Mouse (Mus musculus) MEL (cell line): ENCODE measurements around the gene Pcdh19. TPM values are rescaled to one million over a fixed set of nuclear protein-coding genes. Genes with fewer than 3 reads are reported as not detected.

Experiments
- DNase-seq: peaks from one replicate; pipeline ENCODE4 v3.0.0; 2011; ENCODE audit warnings: low read depth, low spot score
- H3K27ac ChIP-seq: 2 replicates; pipeline ENCODE4 v1.5.1; 2012; ENCODE audit warnings: low read depth, mild to moderate bottlenecking, control low read depth, low read length, moderate library complexity; ENCODE audit not compliant: control insufficient read depth
- H3K27me3 ChIP-seq, 2 experiments: fragments of 150-350 bp in 1 of 2; sonication (generic) in 1 of 2; 2 replicates each; pipeline ENCODE4 v1.6.1; 2012; ENCODE audit warnings: low read length in 2 of 2, mild to moderate bottlenecking in 2 of 2, improper control_type of control experiment in 1 of 2, moderate library complexity in 1 of 2; ENCODE audit not compliant: insufficient read depth in 2 of 2, control insufficient read depth in 1 of 2
- H3K36me3 ChIP-seq, 2 experiments: 2 replicates each; pipeline ENCODE4 v1.6.1; 2012 to 2014; ENCODE audit warnings: low read length in 2 of 2, improper control_type of control experiment in 1 of 2, inconsistent platforms in 1 of 2, mild to moderate bottlenecking in 1 of 2; ENCODE audit not compliant: insufficient read depth in 2 of 2, control insufficient read depth in 1 of 2
- H3K4me1 ChIP-seq, 2 experiments: fragments of 150-350 bp in 1 of 2; sonication (generic) in 1 of 2; 2 replicates each; pipeline ENCODE4 v1.6.1; 2012; ENCODE audit warnings: low read length in 2 of 2, improper control_type of control experiment in 1 of 2, mild to moderate bottlenecking in 1 of 2; ENCODE audit not compliant: insufficient read depth in 2 of 2, control insufficient read depth in 1 of 2
- H3K4me3 ChIP-seq, 2 experiments: fragments of 150-350 bp in 1 of 2; sonication (generic) in 1 of 2; 2 replicates each; pipeline ENCODE4 v1.5.1; 2012; ENCODE audit warnings: low read depth in 2 of 2, low read length in 2 of 2, mild to moderate bottlenecking in 2 of 2, moderate library complexity in 2 of 2, control low read depth in 1 of 2, improper control_type of control experiment in 1 of 2; ENCODE audit not compliant: control insufficient read depth in 1 of 2, insufficient read depth in 1 of 2
- H3K79me2 ChIP-seq: 2 replicates; pipeline ENCODE4 v1.6.1; 2012; ENCODE audit warnings: mild to moderate bottlenecking, low read length, moderate library complexity; ENCODE audit not compliant: control insufficient read depth, poor library complexity, insufficient read depth
- H3K9ac ChIP-seq: 2 replicates; pipeline ENCODE4 v1.6.1; 2012; ENCODE audit warnings: low read depth, mild to moderate bottlenecking, control low read depth, low read length, moderate library complexity; ENCODE audit not compliant: control insufficient read depth, poor library complexity, severe bottlenecking
- H3K9me3 ChIP-seq: fragments of 150-350 bp; sonication (generic); replicated peaks from 2 replicates; pipeline ENCODE4 v1.6.1; 2012; ENCODE audit warnings: mild to moderate bottlenecking, low read length, improper control_type of control experiment, moderate library complexity; ENCODE audit not compliant: insufficient read depth
- BHLHE40 ChIP-seq: IDR thresholded peaks from 2 replicates; pipeline ENCODE4 v1.6.1; 2012; ENCODE audit warnings: low read depth, mild to moderate bottlenecking, inconsistent platforms, low read length, improper control_type of control experiment, borderline replicate concordance
- CHD1 ChIP-seq: IDR thresholded peaks from 2 replicates; pipeline ENCODE4 v1.6.1; 2012; ENCODE audit warnings: low read depth, mild to moderate bottlenecking, inconsistent platforms, low read length, improper control_type of control experiment
- CTCF ChIP-seq, 3 experiments: IDR thresholded peaks in 2 of 3; conservative IDR thresholded peaks in 1 of 3; 2 replicates each; pipeline ENCODE4 v1.5.1; 2011 to 2012; ENCODE audit warnings: low read length in 3 of 3, low read depth in 2 of 3, mild to moderate bottlenecking in 2 of 3, improper control_type of control experiment in 1 of 3, inconsistent platforms in 1 of 3, mixed read lengths in 1 of 3, moderate library complexity in 1 of 3; ENCODE audit not compliant: control insufficient read depth in 1 of 3, insufficient read depth in 1 of 3, poor library complexity in 1 of 3, severe bottlenecking in 1 of 3
- ELF1 ChIP-seq: IDR thresholded peaks from 2 replicates; pipeline ENCODE4 v1.6.1; 2014; ENCODE audit warnings: low read depth, mild to moderate bottlenecking, inconsistent platforms, low read length, improper control_type of control experiment, moderate library complexity
- EP300 ChIP-seq, 2 experiments: IDR thresholded peaks; 2 replicates each; pipeline ENCODE4 v1.6.1; 2011; ENCODE audit warnings: improper control_type of control experiment in 2 of 2, low read length in 2 of 2, low read depth in 1 of 2, mild to moderate bottlenecking in 1 of 2
- GATA1 ChIP-seq: IDR thresholded peaks from 2 replicates; pipeline ENCODE4 v1.6.1; 2011; ENCODE audit warnings: low read depth, low read length, improper control_type of control experiment
- HCFC1 ChIP-seq: IDR thresholded peaks from 2 replicates; pipeline ENCODE4 v1.6.1; 2012; ENCODE audit warnings: low read depth, mild to moderate bottlenecking, inconsistent platforms, low read length, improper control_type of control experiment, moderate library complexity
- JUND ChIP-seq: IDR thresholded peaks from 2 replicates; pipeline ENCODE4 v1.6.1; 2011; ENCODE audit warnings: low read depth, mild to moderate bottlenecking, improper control_type of control experiment, low read length
- KAT2A ChIP-seq: conservative IDR thresholded peaks from 2 replicates; pipeline ENCODE4 v1.6.1; 2012; ENCODE audit warnings: low read depth, low read length, improper control_type of control experiment, inconsistent platforms
- MAFK ChIP-seq: IDR thresholded peaks from 2 replicates; pipeline ENCODE4 v1.6.1; 2011; ENCODE audit warnings: low read depth, mild to moderate bottlenecking, low read length, improper control_type of control experiment, borderline replicate concordance
- MAX ChIP-seq: IDR thresholded peaks from 2 replicates; pipeline ENCODE4 v1.6.1; 2011; ENCODE audit warnings: low read length, improper control_type of control experiment
- MEF2A ChIP-seq: IDR thresholded peaks from 2 replicates; pipeline ENCODE4 v1.6.1; 2014; ENCODE audit warnings: low read depth, mild to moderate bottlenecking, inconsistent platforms, low read length, improper control_type of control experiment; ENCODE audit not compliant: poor library complexity, insufficient replicate concordance, severe bottlenecking; ENCODE audit errors: extremely low read depth
- MYC ChIP-seq: IDR thresholded peaks from 2 replicates; pipeline ENCODE4 v1.6.1; 2011; ENCODE audit warnings: low read depth, mild to moderate bottlenecking, low read length, improper control_type of control experiment, moderate library complexity
- POLR2AphosphoS2 ChIP-seq: IDR thresholded peaks from 2 replicates; pipeline ENCODE4 v1.6.1; 2011; ENCODE audit warnings: low read length, improper control_type of control experiment
- RAD21 ChIP-seq: IDR thresholded peaks from 2 replicates; pipeline ENCODE4 v1.6.1; 2011; ENCODE audit warnings: mild to moderate bottlenecking, low read depth, low read length, improper control_type of control experiment
- RCOR1 ChIP-seq: IDR thresholded peaks from 2 replicates; pipeline ENCODE4 v1.6.1; 2012; ENCODE audit warnings: low read depth, mild to moderate bottlenecking, inconsistent platforms, low read length, improper control_type of control experiment
- SIN3A ChIP-seq: IDR thresholded peaks from 2 replicates; pipeline ENCODE4 v1.6.1; 2012; ENCODE audit warnings: low read length, improper control_type of control experiment, inconsistent platforms
- TBP ChIP-seq: IDR thresholded peaks from 2 replicates; pipeline ENCODE4 v1.8.0; 2011; ENCODE audit warnings: low read depth, low read length, improper control_type of control experiment
- TCF12 ChIP-seq: IDR thresholded peaks from 2 replicates; pipeline ENCODE4 v1.6.1; 2014; ENCODE audit warnings: low read depth, mild to moderate bottlenecking, inconsistent platforms, low read length, improper control_type of control experiment, moderate library complexity
- USF1 ChIP-seq: IDR thresholded peaks from 2 replicates; pipeline ENCODE4 v1.6.1; 2014; ENCODE audit warnings: low read depth, mild to moderate bottlenecking, inconsistent platforms, low read length, improper control_type of control experiment, moderate library complexity
- ZNF384 ChIP-seq: IDR thresholded peaks from 2 replicates; pipeline ENCODE4 v1.6.1; 2012; ENCODE audit warnings: low read depth, mild to moderate bottlenecking, inconsistent platforms, low read length, improper control_type of control experiment
- polyA plus RNA-seq, 2 experiments: library from polyadenylated mRNA; stranded (reverse) in 1 of 2; unstranded in 1 of 2; fragments of >175 nt in 1 of 2; fragments of >200 nt in 1 of 2; gene quantifications; 2 replicates each; pipeline versions ENCODE4 v1.2.1 to v1.2.4; 2012; ENCODE audit warnings: low replicate concordance in 2 of 2, low read depth in 1 of 2; ENCODE audit not compliant: insufficient read length in 2 of 2, insufficient read depth in 1 of 2, missing spikeins in 1 of 2
- total RNA-seq: library from RNA; depleted of rRNA; stranded (reverse); fragments of 300-350 nt; gene quantifications from 2 replicates; pipeline ENCODE4 v1.2.3, GENCODE M21; 2012

Gene Pcdh19
- total and polyA plus RNA-seq, 3 experiments: 0.04 TPM; not detected in 2

GRCm38 (mm10) chrX:133693037-133693760 is 4.4 kb upstream of the Pcdh19 start:
- peak; percentile 28 for DNase-seq
- no peaks in the 10 kb centered on the region; the same call in 1 of the 2 replicates for H3K79me2 ChIP-seq
- no peak overlapping the region for H3K9ac ChIP-seq
- H3K36me3 ChIP-seq: peaks cover 0 to 2% of the 10 kb centered on the region in 2 experiments; a peak in 1 of 4 replicates
- H3K27ac ChIP-seq: no peak overlapping the region
- 0 out of 4 replicates have a peak, but pooled peaks cover 0 to 2% of the 10 kb centered on the region in 2 experiments for H3K4me1 ChIP-seq
- H3K4me3 ChIP-seq: no peak overlapping the region
- H3K27me3 ChIP-seq: no peaks in the 10 kb centered on the region
- TF ChIP-seq TCF12: no peak
- TF ChIP-seq ELF1: no peak
- no peak for TF ChIP-seq EP300 (IDR thresholded peaks at IDR 0.05; ENCODE audit: low read depth in 1 of 2, low read length in 2 of 2)
- no peak for TF ChIP-seq USF1
- TF ChIP-seq RAD21: no peak
- no peak for TF ChIP-seq CTCF (IDR thresholded peaks at IDR 0.05 in 2 of 3, conservative IDR thresholded peaks at IDR 0.05 in 1 of 3; ENCODE audit: control insufficient read depth in 1 of 3, insufficient read depth in 1 of 3, low read depth in 2 of 3, low read length in 3 of 3, poor library complexity in 1 of 3, severe bottlenecking in 1 of 3)
- TF ChIP-seq CHD1: no peak
- no peak for TF ChIP-seq TBP
- TF ChIP-seq MEF2A: no peak
- TF ChIP-seq ZNF384: no peak
- TF ChIP-seq POLR2AphosphoS2: no peak
- no peak for TF ChIP-seq KAT2A
- no peak for TF ChIP-seq MAX
- no peak for TF ChIP-seq HCFC1
- TF ChIP-seq MAFK: no peak
- no peak for TF ChIP-seq JUND
- TF ChIP-seq MYC: no peak
- no peak for TF ChIP-seq BHLHE40
- no peaks in the 10 kb centered on the region for H3K9me3 ChIP-seq

- Histone ChIP-seq H3K79me2 (no peaks in the 10 kb centered on the region; the same call in 1 of the 2 replicates), H3K4me3 (no peak overlapping the region), H3K27me3 (no peaks in the 10 kb centered on the region), H3K4me1 (0 out of 4 replicates have a peak, but pooled peaks cover 0 to 2% of the 10 kb centered on the region in 2 experiments), H3K36me3 (peaks cover 0 to 2% of the 10 kb centered on the region in 2 experiments; a peak in 1 of 4 replicates), H3K9ac (no peak overlapping the region), H3K27ac (no peak overlapping the region), H3K9me3 (no peaks in the 10 kb centered on the region)
- DNase-seq: no peak
- TF ChIP-seq GATA1: peak; percentile 61; the same call in 1 of the 2 replicates
- TF ChIP-seq TBP: no peak
- TF ChIP-seq TCF12: peak; percentile 58; the same call in 1 of the 2 replicates
- TF ChIP-seq RCOR1: 0 out of 2 replicates have a peak, but pooled peaks have one; percentile 12
- no peak for TF ChIP-seq CHD1
- TF ChIP-seq RAD21: no peak
- TF ChIP-seq EP300 (IDR thresholded peaks at IDR 0.05; ENCODE audit: low read depth in 1 of 2, low read length in 2 of 2): peak; percentile 45 to 56; a peak in 1 of 4 replicates
- TF ChIP-seq SIN3A: no peak
Measured at GRCm38 (mm10) chrX:133692392-133692790, 3.6 kb upstream of the Pcdh19 start.
